Mouse (Mus musculus): ENCODE measurements around the gene Macrod2. TPM values are rescaled to one million over a fixed set of nuclear protein-coding genes. Genes with fewer than 3 reads are reported as not detected.

The Macrod2 gene
- polyA plus RNA-seq, 1 experiment from 2014 or later, result 22.7 TPM

GRCm38 (mm10) chr2:140890683-140891082 lies 495.6 kb downstream of the Macrod2 start:
- DNase-seq (ENCODE audit: low spot score), result no peak
- H3K27me3 ChIP-seq (replicated peaks; ENCODE audit: insufficient read depth, low read length), result no peaks in the 10 kb centered on the region
- H3K4me3 ChIP-seq (ENCODE audit: low read depth, low read length), result no peak overlapping the region
- H3K9ac ChIP-seq (replicated peaks; ENCODE audit: low read depth), result no peak overlapping the region
- TF ChIP-seq EP300 (IDR thresholded peaks at IDR 0.05), result no peak
- no peak for TF ChIP-seq CTCF (IDR thresholded peaks at IDR 0.05)
- H3K4me1 ChIP-seq (ENCODE audit: insufficient read depth, low read depth, low read length), result no peaks in the 10 kb centered on the region
- no peak for ATAC-seq
- no peaks in the 10 kb centered on the region for H3K9me3 ChIP-seq (ENCODE audit: low read length)
- no peak overlapping the region for H3K27ac ChIP-seq (ENCODE audit: low read length)
- no peak overlapping the region for H3K4me2 ChIP-seq (replicated peaks; ENCODE audit: low read depth, low read length)
- H3K36me3 ChIP-seq (ENCODE audit: insufficient read depth, low read length), result no peaks in the 10 kb centered on the region

GRCm38 (mm10) chr2:140896396-140897082 lies 501.4 kb downstream of the Macrod2 start:
- no peak overlapping the region for H3K4me3 ChIP-seq (ENCODE audit: low read depth, low read length)
- DNase-seq (ENCODE audit: low spot score), result no peak
- no peaks in the 10 kb centered on the region for H3K36me3 ChIP-seq (ENCODE audit: insufficient read depth, low read length)
- H3K27ac ChIP-seq (ENCODE audit: low read length), result no peak overlapping the region
- no peaks in the 10 kb centered on the region for H3K9me3 ChIP-seq (ENCODE audit: low read length)
- no peak overlapping the region for H3K9ac ChIP-seq (replicated peaks; ENCODE audit: low read depth)
- H3K4me2 ChIP-seq (replicated peaks; ENCODE audit: low read depth, low read length), result no peak overlapping the region
- WGBS, result 54% methylated on average over 3 of the region's 3 CpGs
- H3K27me3 ChIP-seq (replicated peaks; ENCODE audit: insufficient read depth, low read length), result no peaks in the 10 kb centered on the region
- no peak for ATAC-seq
- H3K4me1 ChIP-seq (ENCODE audit: insufficient read depth, low read depth, low read length), result no peaks in the 10 kb centered on the region
- no peak for TF ChIP-seq CTCF (IDR thresholded peaks at IDR 0.05)
- TF ChIP-seq EP300 (IDR thresholded peaks at IDR 0.05), result no peak

GRCm38 (mm10) chr2:140898408-140898985 lies 503.4 kb downstream of the Macrod2 start:
- TF ChIP-seq CTCF (IDR thresholded peaks at IDR 0.05), result no peak
- no peak for TF ChIP-seq EP300 (IDR thresholded peaks at IDR 0.05)
- DNase-seq (ENCODE audit: low spot score) (no peak), ATAC-seq (no peak)
- H3K27ac ChIP-seq (ENCODE audit: low read length), result no peak overlapping the region
- H3K4me2 ChIP-seq (replicated peaks; ENCODE audit: low read depth, low read length), result no peak overlapping the region
- no peaks in the 10 kb centered on the region for H3K36me3 ChIP-seq (ENCODE audit: insufficient read depth, low read length)
- H3K9me3 ChIP-seq (ENCODE audit: low read length), result no peaks in the 10 kb centered on the region
- WGBS, result 62% methylated on average over 7 of the region's 7 CpGs
- H3K9ac ChIP-seq (replicated peaks; ENCODE audit: low read depth), result no peak overlapping the region
- no peaks in the 10 kb centered on the region for H3K4me1 ChIP-seq (ENCODE audit: insufficient read depth, low read depth, low read length)
- no peaks in the 10 kb centered on the region for H3K27me3 ChIP-seq (replicated peaks; ENCODE audit: insufficient read depth, low read length)
- no peak overlapping the region for H3K4me3 ChIP-seq (ENCODE audit: low read depth, low read length)

GRCm38 (mm10) chr2:140905331-140905730 lies 510.2 kb downstream of the Macrod2 start:
- Histone ChIP-seq H3K27me3 (replicated peaks; ENCODE audit: insufficient read depth, low read length) (no peaks in the 10 kb centered on the region), H3K27ac (ENCODE audit: low read length) (no peak overlapping the region), H3K9me3 (ENCODE audit: low read length) (no peaks in the 10 kb centered on the region), H3K4me3 (ENCODE audit: low read depth, low read length) (no peak overlapping the region), H3K4me2 (replicated peaks; ENCODE audit: low read depth, low read length) (no peak overlapping the region), H3K4me1 (ENCODE audit: insufficient read depth, low read depth, low read length) (no peaks in the 10 kb centered on the region), H3K36me3 (ENCODE audit: insufficient read depth, low read length) (no peaks in the 10 kb centered on the region), H3K9ac (replicated peaks; ENCODE audit: low read depth) (no peak overlapping the region)
- ATAC-seq, result no peak
- no peak for TF ChIP-seq CTCF (IDR thresholded peaks at IDR 0.05)
- TF ChIP-seq EP300 (IDR thresholded peaks at IDR 0.05), result no peak
- 86% methylated on average over 4 of the region's 4 CpGs for WGBS
- no peak for DNase-seq (ENCODE audit: low spot score)

- DNase-seq (ENCODE audit: low spot score), result no peak
- Histone ChIP-seq H3K27ac (ENCODE audit: low read length) (no peak overlapping the region), H3K27me3 (replicated peaks; ENCODE audit: insufficient read depth, low read length) (no peaks in the 10 kb centered on the region), H3K4me3 (ENCODE audit: low read depth, low read length) (no peak overlapping the region), H3K36me3 (ENCODE audit: insufficient read depth, low read length) (no peaks in the 10 kb centered on the region), H3K4me1 (ENCODE audit: insufficient read depth, low read depth, low read length) (no peaks in the 10 kb centered on the region), H3K9ac (replicated peaks; ENCODE audit: low read depth) (no peak overlapping the region), H3K9me3 (ENCODE audit: low read length) (no peaks in the 10 kb centered on the region), H3K4me2 (replicated peaks; ENCODE audit: low read depth, low read length) (no peak overlapping the region)
- no peak for TF ChIP-seq CTCF (IDR thresholded peaks at IDR 0.05)
- no peak for ATAC-seq
- 65% methylated on average over 3 of the region's 3 CpGs for WGBS
Measured at GRCm38 (mm10) chr2:140906123-140906522, 511.0 kb downstream of the Macrod2 start.

GRCm38 (mm10) chr2:140911463-140911862 lies 516.4 kb downstream of the Macrod2 start:
- DNase-seq (ENCODE audit: low spot score), result no peak
- ATAC-seq, result no peak
- 63% methylated on average over 6 of the region's 6 CpGs for WGBS
- Histone ChIP-seq H3K4me2 (replicated peaks; ENCODE audit: low read depth, low read length) (no peak overlapping the region), H3K27ac (ENCODE audit: low read length) (no peak overlapping the region), H3K9ac (replicated peaks; ENCODE audit: low read depth) (no peak overlapping the region), H3K36me3 (ENCODE audit: insufficient read depth, low read length) (no peaks in the 10 kb centered on the region), H3K9me3 (ENCODE audit: low read length) (no peaks in the 10 kb centered on the region), H3K4me1 (ENCODE audit: insufficient read depth, low read depth, low read length) (no peaks in the 10 kb centered on the region), H3K4me3 (ENCODE audit: low read depth, low read length) (no peak overlapping the region), H3K27me3 (replicated peaks; ENCODE audit: insufficient read depth, low read length) (no peaks in the 10 kb centered on the region)
- no peak for TF ChIP-seq CTCF (IDR thresholded peaks at IDR 0.05)
- TF ChIP-seq EP300 (IDR thresholded peaks at IDR 0.05), result no peak

Data from lung, postnatal 0 days (tissue).